Mouse (Mus musculus) heart, embryonic 11.5 days (tissue): ENCODE data around the gene Sema7a. TPM values are rescaled to one million over a fixed set of nuclear protein-coding genes. Genes with fewer than 3 reads are reported as not detected.

Experiments used
- ATAC-seq: fragments of 200-750 bp; cut with Nextera tagmentation; replicated peaks from 2 replicates; pipeline ENCODE4 v1.8.0; 2017; ENCODE audit warnings: moderate library complexity; ENCODE audit not compliant: insufficient number of reproducible peaks, low FRiP score, low TSS enrichment
- H3K27ac ChIP-seq: fragments of 300-500 bp; sonication (generic); 2 replicates; pipeline ENCODE4 v1.5.1; 2014; ENCODE audit warnings: mild to moderate bottlenecking, low read depth, low read length
- H3K27me3 ChIP-seq: fragments of 300-500 bp; sonication (generic); 2 replicates; pipeline ENCODE4 v1.6.1; 2014; ENCODE audit warnings: mild to moderate bottlenecking, low read length, mixed read lengths; ENCODE audit not compliant: control insufficient read depth, insufficient read depth
- H3K36me3 ChIP-seq: fragments of 300-500 bp; sonication (generic); 2 replicates; pipeline ENCODE4 v1.6.1; 2014; ENCODE audit warnings: mild to moderate bottlenecking, low read length, moderate library complexity, mixed read lengths; ENCODE audit not compliant: control insufficient read depth, insufficient read depth
- H3K4me1 ChIP-seq: fragments of 300-500 bp; sonication (generic); 2 replicates; pipeline ENCODE4 v1.6.1; 2014; ENCODE audit warnings: low read length; ENCODE audit not compliant: control insufficient read depth, insufficient read depth
- H3K4me2 ChIP-seq: fragments of 300-500 bp; sonication (generic); 2 replicates; pipeline ENCODE4 v1.6.1; 2014; ENCODE audit warnings: mild to moderate bottlenecking, moderate library complexity
- H3K4me3 ChIP-seq: fragments of 300-500 bp; sonication (generic); 2 replicates; pipeline ENCODE4 v1.5.1; 2014; ENCODE audit warnings: low read depth, low read length
- H3K9ac ChIP-seq: fragments of 300-500 bp; sonication (generic); 2 replicates; pipeline ENCODE4 v1.6.1; 2014; ENCODE audit warnings: mild to moderate bottlenecking, low read depth, low read length, moderate library complexity
- H3K9me3 ChIP-seq: fragments of 300-500 bp; sonication (generic); replicated peaks from 2 replicates; pipeline ENCODE4 v1.6.1; 2016; ENCODE audit warnings: low read length; ENCODE audit not compliant: control insufficient read depth
- WGBS: fragments of 180-500 bp; shearing (Covaris S2); extraction: QIAGEN DNeasy Blood & Tissue Kit; methylation state at CpG from one replicate; pipeline ENCODE4 v1.1.7; 2014; ENCODE audit not compliant: insufficient replicate concordance; 5-methylcytosine and 5-hydroxymethylcytosine counted together
- polyA plus RNA-seq: library from polyadenylated mRNA; unstranded; fragments of >200 nt; fragmentation: Nextera tagmentation; extraction: Ambion mirVana; gene quantifications from 2 replicates; pipeline ENCODE4 v1.2.1, GENCODE M21; 2014

Gene Sema7a
- polyA plus RNA-seq, 1 experiment from 2014 or later: 0.17 TPM

DNA sequence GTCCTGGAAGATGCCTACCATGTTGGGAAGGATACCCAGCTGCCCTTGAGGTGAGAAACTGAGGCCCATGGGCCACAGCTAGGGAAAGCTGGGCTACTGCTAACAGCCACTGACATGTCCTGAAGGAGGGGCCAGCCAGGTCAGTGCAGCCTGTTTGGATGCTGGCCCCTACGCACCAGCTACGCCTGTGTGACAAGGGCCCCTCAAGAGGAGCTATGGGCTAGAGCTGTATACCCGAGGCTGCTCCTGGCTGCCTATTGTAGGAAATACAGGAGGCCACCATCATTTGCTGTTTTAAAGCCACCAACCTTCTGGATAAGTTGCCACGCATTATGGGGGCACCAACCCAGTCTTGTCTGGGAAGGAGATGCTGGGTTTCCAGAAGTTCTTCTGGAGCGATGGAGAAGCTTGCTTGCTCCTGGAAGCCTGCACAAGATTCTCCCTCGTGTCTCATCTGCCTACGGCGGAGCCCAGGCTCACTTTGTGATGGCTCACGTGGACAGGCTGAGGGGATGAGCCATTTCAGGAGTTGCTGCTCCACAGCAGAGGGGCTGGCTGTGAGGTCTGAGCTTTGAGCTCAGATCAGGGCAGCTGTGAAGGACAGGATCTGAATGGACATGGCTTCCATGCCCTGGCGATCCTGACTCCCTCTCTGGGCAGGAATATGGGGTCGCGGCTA is 68.6 kb downstream of the Sema7a start:
- Histone ChIP-seq H3K27ac (peak overlapping the region; percentile 50), H3K9me3 (no peaks in the 10 kb centered on the region), H3K4me3 (no peak overlapping the region; the same call in 1 of the 2 replicates), H3K9ac (peak overlapping the region; percentile 56; the same call in 1 of the 2 replicates), H3K27me3 (no peaks in the 10 kb centered on the region), H3K4me2 (peak overlapping the region; percentile 50), H3K36me3 (no peaks in the 10 kb centered on the region), H3K4me1 (peaks cover 17% of the 10 kb centered on the region; the same call in 1 of the 2 replicates)
- WGBS: 49% methylated on average over 12 of the region's 12 CpGs
- no peak for ATAC-seq

DNA sequence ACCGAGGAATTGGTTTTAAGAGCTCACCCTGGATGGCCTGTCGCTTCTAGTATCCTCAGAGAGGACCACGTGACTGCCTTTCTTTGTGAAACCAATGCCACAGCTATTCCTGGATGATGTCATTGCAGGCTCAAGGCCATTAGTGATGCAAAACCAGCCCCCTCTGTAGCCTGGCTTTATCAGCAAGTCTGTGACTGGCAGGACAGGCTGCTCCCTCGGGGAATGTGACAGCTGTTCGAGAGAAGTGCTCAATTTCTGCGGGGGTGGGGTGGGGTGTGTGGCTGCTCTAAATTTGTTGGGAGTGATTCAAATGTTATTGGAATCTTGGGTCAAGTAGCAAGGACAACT is 69.1 kb downstream of the Sema7a start:
- 2% methylated on average over 6 of the region's 6 CpGs for WGBS
- peak overlapping the region; percentile 50 for H3K4me2 ChIP-seq

DNA sequence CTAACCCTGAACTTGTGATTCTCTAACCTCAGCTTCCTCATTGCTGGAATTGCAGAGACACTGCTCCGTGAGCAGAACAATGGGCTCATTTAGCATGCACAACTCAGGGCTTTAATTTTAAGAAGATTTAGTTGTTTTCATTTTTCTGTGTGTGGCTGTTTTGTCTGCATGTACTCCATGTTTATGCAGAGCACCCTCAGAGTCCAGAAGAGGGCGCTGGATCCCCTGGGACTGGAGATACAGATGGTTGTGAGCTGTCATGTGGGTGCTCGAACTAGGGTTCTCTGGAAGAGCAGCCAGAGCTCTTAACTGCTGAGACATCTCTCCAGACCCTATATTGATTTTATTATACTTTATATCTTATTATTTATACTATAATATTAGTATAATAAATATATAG is 69.7 kb downstream of the Sema7a start:
- Histone ChIP-seq H3K36me3 (no peaks in the 10 kb centered on the region), H3K4me3 (no peak overlapping the region), H3K9me3 (no peaks in the 10 kb centered on the region), H3K4me1 (peaks cover 18% of the 10 kb centered on the region; the same call in 1 of the 2 replicates), H3K27me3 (no peaks in the 10 kb centered on the region), H3K9ac (no peak overlapping the region), H3K4me2 (no peak overlapping the region; the same call in 1 of the 2 replicates), H3K27ac (no peak overlapping the region)
- ATAC-seq: no peak
- WGBS: 55% methylated on average over 3 of the region's 3 CpGs

More for the DNA sequence above, 69.1 kb downstream of the Sema7a start:
- no peak overlapping the region; the same call in 1 of the 2 replicates for H3K4me3 ChIP-seq
- H3K9ac ChIP-seq: peak overlapping the region; percentile 56; the same call in 1 of the 2 replicates
- peak overlapping the region; percentile 50 for H3K27ac ChIP-seq
- no peaks in the 10 kb centered on the region for H3K36me3 ChIP-seq
- H3K4me1 ChIP-seq: peaks cover 17% of the 10 kb centered on the region; the same call in 1 of the 2 replicates
- no peaks in the 10 kb centered on the region for H3K27me3 ChIP-seq
- peak; percentile 69 for ATAC-seq
- no peaks in the 10 kb centered on the region for H3K9me3 ChIP-seq

DNA sequence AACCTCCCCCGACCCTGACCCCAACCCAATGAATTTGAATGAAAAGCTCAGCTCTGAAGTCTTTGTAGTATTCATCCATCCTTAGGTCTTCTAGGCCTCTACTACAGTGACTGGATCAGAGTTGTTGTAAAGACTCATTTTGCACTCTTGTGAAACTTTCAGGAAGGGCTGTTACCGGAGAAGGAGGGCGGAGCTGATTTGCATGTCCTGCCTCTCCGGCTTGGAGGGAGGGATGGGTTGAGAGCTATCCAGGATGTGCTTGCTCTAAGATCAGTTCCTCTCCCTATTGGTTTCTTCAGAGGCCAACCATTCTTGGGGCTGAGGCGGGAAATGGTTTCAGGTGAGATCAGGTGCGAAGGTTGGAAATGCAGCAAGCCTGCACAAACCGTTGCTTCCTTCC is 71.1 kb downstream of the Sema7a start:
- Histone ChIP-seq H3K9me3 (no peaks in the 10 kb centered on the region), H3K4me1 (peaks cover 22% of the 10 kb centered on the region; the same call in 1 of the 2 replicates), H3K36me3 (no peaks in the 10 kb centered on the region), H3K4me3 (no peak overlapping the region), H3K27me3 (no peaks in the 10 kb centered on the region), H3K4me2 (no peak overlapping the region), H3K27ac (no peak overlapping the region), H3K9ac (no peak overlapping the region)
- ATAC-seq: no peak
- WGBS: 29% methylated on average over 7 of the region's 7 CpGs

DNA sequence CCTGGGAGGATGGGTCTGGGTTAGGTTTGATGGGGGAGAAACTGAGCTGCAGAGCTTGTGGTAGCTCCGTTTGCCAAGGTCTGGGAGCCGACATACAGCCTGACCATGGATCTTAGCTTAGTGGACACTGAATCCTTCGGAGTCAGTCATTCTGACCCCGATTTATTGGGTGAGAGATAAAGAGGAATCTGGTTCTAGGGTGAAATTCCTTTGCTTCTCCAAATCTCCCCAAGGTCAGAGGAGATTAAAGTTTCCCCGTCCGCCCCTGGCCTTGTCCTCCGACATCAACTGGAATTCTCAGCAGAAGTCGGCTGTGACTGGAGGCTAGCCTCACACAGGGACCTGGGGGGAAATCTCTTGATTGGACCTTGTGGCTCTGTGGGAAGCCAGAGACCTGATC is 71.6 kb downstream of the Sema7a start:
- H3K36me3 ChIP-seq: no peaks in the 10 kb centered on the region
- H3K4me1 ChIP-seq: peaks cover 22% of the 10 kb centered on the region; the same call in 1 of the 2 replicates
- 61% methylated on average over 8 of the region's 8 CpGs for WGBS
- H3K4me3 ChIP-seq: no peak overlapping the region
- H3K4me2 ChIP-seq: no peak overlapping the region
- no peak overlapping the region for H3K9ac ChIP-seq
- H3K27ac ChIP-seq: no peak overlapping the region
- H3K27me3 ChIP-seq: no peaks in the 10 kb centered on the region
- ATAC-seq: no peak
- no peaks in the 10 kb centered on the region for H3K9me3 ChIP-seq

Other genes with a start within 250 kb of the Sema7a start
- 14.3 and 15.5 TPM in 2 replicates for gene Edc3, start 231.6 kb upstream of the Sema7a start, polyA plus RNA-seq
- 64.2 and 73.5 TPM in 2 replicates for gene Clk3, start 174.3 kb upstream of the Sema7a start, polyA plus RNA-seq
- 28.0 and 31.7 TPM in 2 replicates for gene Arid3b, start 103.3 kb upstream of the Sema7a start, polyA plus RNA-seq
- gene Ubl7, start 29.1 kb upstream of the Sema7a start, polyA plus RNA-seq: 97.7 and 106 TPM in 2 replicates
- gene Cyp11a1, start 66.3 kb downstream of the Sema7a start, polyA plus RNA-seq: not detected in 2 replicates
- 3.4 and 4.0 TPM in 2 replicates for gene Stra6, start 123.7 kb downstream of the Sema7a start, polyA plus RNA-seq
- gene Ccdc33, start 178.7 kb downstream of the Sema7a start, polyA plus RNA-seq: 0.37 TPM in 1 of 2 replicates, not detected in the other